Mouse (Mus musculus) forebrain, embryonic 16.5 days (tissue): ENCODE measurements around the gene Tjp2. TPM values are rescaled to one million over a fixed set of nuclear protein-coding genes. Genes with fewer than 3 reads are reported as not detected.
"Not testable (repeated sequence)": the region's sequence is repeated elsewhere in the genome, so short reads cannot be mapped to it uniquely, and the experiment has no call there.

Experiments
- ATAC-seq: fragments of 200-750 bp; cut with Nextera tagmentation; 2 replicates; pipeline ENCODE4 v1.8.0; 2017; ENCODE audit warnings: mild to moderate bottlenecking, moderate library complexity
- H3K27ac ChIP-seq: fragments of 300-500 bp; sonication (generic); 2 replicates; pipeline ENCODE4 v1.5.1; 2014; ENCODE audit warnings: low read length, control low read depth
- H3K27me3 ChIP-seq: fragments of 300-500 bp; sonication (generic); replicated peaks from 2 replicates; pipeline ENCODE4 v1.6.1; 2014; ENCODE audit warnings: low read length; ENCODE audit not compliant: control insufficient read depth, insufficient read depth
- H3K36me3 ChIP-seq: fragments of 300-500 bp; sonication (generic); 2 replicates; pipeline ENCODE4 v1.6.1; 2014; ENCODE audit not compliant: control insufficient read depth, insufficient read depth
- H3K4me1 ChIP-seq: fragments of 300-500 bp; sonication (generic); replicated peaks from 2 replicates; pipeline ENCODE4 v1.6.1; 2014; ENCODE audit warnings: low read length; ENCODE audit not compliant: control insufficient read depth, insufficient read depth
- H3K4me2 ChIP-seq: fragments of 300-500 bp; sonication (generic); 2 replicates; pipeline ENCODE4 v1.6.1; 2014; ENCODE audit warnings: mild to moderate bottlenecking, low read length, control low read depth
- H3K4me3 ChIP-seq: fragments of 300-500 bp; sonication (generic); replicated peaks from 2 replicates; pipeline ENCODE4 v1.5.1; 2014; ENCODE audit warnings: mild to moderate bottlenecking, low read length, control low read depth
- H3K9ac ChIP-seq: fragments of 300-500 bp; sonication (generic); replicated peaks from 2 replicates; pipeline ENCODE4 v1.6.1; 2014; ENCODE audit warnings: low read depth, low read length, control low read depth
- H3K9me3 ChIP-seq: fragments of 300-500 bp; sonication (generic); 2 replicates; pipeline ENCODE4 v1.6.1; 2016; ENCODE audit warnings: low read length; ENCODE audit not compliant: control insufficient read depth
- WGBS: fragments of 180-500 bp; shearing (Covaris S2); extraction: QIAGEN DNeasy Blood & Tissue Kit; methylation state at CpG from one replicate; pipeline ENCODE4 v1.1.7; 2014; 5-methylcytosine and 5-hydroxymethylcytosine counted together
- polyA plus RNA-seq: library from polyadenylated mRNA; unstranded; fragments of >200 nt; fragmentation: Nextera tagmentation; extraction: Ambion mirVana; gene quantifications from 2 replicates; pipeline ENCODE4 v1.2.1, GENCODE M21; 2015

Gene Tjp2
- polyA plus RNA-seq, 1 experiment from 2014 or later, result 11.3 TPM

GRCm38 (mm10) chr19:24102562-24103126 is 122.2 kb downstream of the Tjp2 start:
- no peak overlapping the region for H3K9ac ChIP-seq
- H3K27me3 ChIP-seq, result no peaks in the 10 kb centered on the region
- H3K36me3 ChIP-seq, result no peaks in the 10 kb centered on the region
- no peak overlapping the region for H3K4me2 ChIP-seq
- no peak overlapping the region for H3K27ac ChIP-seq
- H3K9me3 ChIP-seq, result no peaks in the 10 kb centered on the region
- 78% methylated on average over 10 of the region's 10 CpGs for WGBS
- ATAC-seq, result peak; percentile 93
- H3K4me1 ChIP-seq, result no peaks in the 10 kb centered on the region
- H3K4me3 ChIP-seq, result no peak overlapping the region

- no peak overlapping the region for H3K4me3 ChIP-seq
- 75% methylated on average over 6 of the region's 6 CpGs for WGBS
- H3K4me1 ChIP-seq, result no peaks in the 10 kb centered on the region
- H3K9ac ChIP-seq, result no peak overlapping the region
- no peaks in the 10 kb centered on the region for H3K9me3 ChIP-seq
- H3K36me3 ChIP-seq, result no peaks in the 10 kb centered on the region
- no peak for ATAC-seq
- H3K4me2 ChIP-seq, result no peak overlapping the region
- H3K27me3 ChIP-seq, result no peaks in the 10 kb centered on the region
- no peak overlapping the region for H3K27ac ChIP-seq
These were observed 123.6 kb downstream of the Tjp2 start for GRCm38 (mm10) chr19:24101183-24101582.

GRCm38 (mm10) chr19:24098691-24099090 is 126.1 kb downstream of the Tjp2 start:
- Histone ChIP-seq H3K4me2 (no peak overlapping the region), H3K4me3 (no peak overlapping the region), H3K36me3 (no peaks in the 10 kb centered on the region), H3K27ac (no peak overlapping the region), H3K4me1 (no peaks in the 10 kb centered on the region), H3K9ac (no peak overlapping the region), H3K27me3 (no peaks in the 10 kb centered on the region), H3K9me3 (no peaks in the 10 kb centered on the region)
- 94% methylated on average over 10 of the region's 10 CpGs for WGBS
- ATAC-seq, result no peak

- ATAC-seq, result no peak
- H3K4me2 ChIP-seq, result no peak overlapping the region
- H3K27me3 ChIP-seq, result no peaks in the 10 kb centered on the region
- H3K9me3 ChIP-seq, result no peaks in the 10 kb centered on the region
- no peaks in the 10 kb centered on the region for H3K36me3 ChIP-seq
- no peak overlapping the region for H3K4me3 ChIP-seq
- no peaks in the 10 kb centered on the region for H3K4me1 ChIP-seq
- no peak overlapping the region for H3K27ac ChIP-seq
- 86% methylated on average over 16 of the region's 16 CpGs for WGBS
- no peak overlapping the region for H3K9ac ChIP-seq
These were observed 127.0 kb downstream of the Tjp2 start for GRCm38 (mm10) chr19:24097666-24098455.

GRCm38 (mm10) chr19:24092060-24092459 is 132.8 kb downstream of the Tjp2 start:
- H3K4me3 ChIP-seq, H3K4me2 ChIP-seq, H3K9me3 ChIP-seq, H3K27me3 ChIP-seq, H3K36me3 ChIP-seq, H3K9ac ChIP-seq, H3K4me1 ChIP-seq, ATAC-seq, H3K27ac ChIP-seq: not testable (repeated sequence)
- 80% methylated on average over 8 of the region's 8 CpGs for WGBS

GRCm38 (mm10) chr19:24090366-24090765 is 134.5 kb downstream of the Tjp2 start:
- H3K36me3 ChIP-seq, result no peaks in the 10 kb centered on the region
- 94% methylated on average over 2 of the region's 2 CpGs for WGBS
- no peak overlapping the region for H3K4me3 ChIP-seq
- no peaks in the 10 kb centered on the region for H3K27me3 ChIP-seq
- H3K9me3 ChIP-seq, result no peaks in the 10 kb centered on the region
- H3K27ac ChIP-seq, result no peak overlapping the region
- no peak overlapping the region for H3K9ac ChIP-seq
- no peak overlapping the region for H3K4me2 ChIP-seq
- no peaks in the 10 kb centered on the region for H3K4me1 ChIP-seq
- no peak for ATAC-seq

- Histone ChIP-seq H3K27me3 (no peaks in the 10 kb centered on the region), H3K4me1 (0 out of 2 replicates have a peak, but pooled peaks cover 3% of the 10 kb centered on the region), H3K36me3 (no peaks in the 10 kb centered on the region), H3K4me2 (no peak overlapping the region), H3K9me3 (no peaks in the 10 kb centered on the region), H3K27ac (no peak overlapping the region), H3K9ac (no peak overlapping the region), H3K4me3 (no peak overlapping the region)
- 54% methylated on average over 2 of the region's 2 CpGs for whole genome bisulfite sequencing
- no peak for ATAC-seq
These were observed 139.5 kb downstream of the Tjp2 start for GRCm38 (mm10) chr19:24085306-24085705.

- Histone ChIP-seq H3K36me3 (no peaks in the 10 kb centered on the region), H3K4me2 (no peak overlapping the region), H3K4me1 (0 out of 2 replicates have a peak, but pooled peaks cover 3% of the 10 kb centered on the region), H3K9ac (no peak overlapping the region), H3K27me3 (no peaks in the 10 kb centered on the region), H3K9me3 (no peaks in the 10 kb centered on the region), H3K4me3 (no peak overlapping the region), H3K27ac (no peak overlapping the region)
- no peak for ATAC-seq
- WGBS, result 55% methylated on average over 8 of the region's 8 CpGs
These were observed 144.3 kb downstream of the Tjp2 start for GRCm38 (mm10) chr19:24080417-24081080.

GRCm38 (mm10) chr19:24077658-24078057 is 147.2 kb downstream of the Tjp2 start:
- Histone ChIP-seq H3K9me3 (no peaks in the 10 kb centered on the region), H3K36me3 (no peaks in the 10 kb centered on the region), H3K4me2 (no peak overlapping the region), H3K9ac (no peak overlapping the region), H3K4me3 (no peak overlapping the region), H3K4me1 (no peaks in the 10 kb centered on the region), H3K27me3 (no peaks in the 10 kb centered on the region), H3K27ac (no peak overlapping the region)
- ATAC-seq, result no peak
- WGBS, result 93% methylated on average over 3 of the region's 3 CpGs
